Mouse (Mus musculus): Measurements from ENCODE around the gene Rps10. TPM values are rescaled to one million over a fixed set of nuclear protein-coding genes. Genes with fewer than 3 reads are reported as not detected.
A peak's percentile ranks its signal among the peaks of the same experiment; 100 is the strongest.

Rps10 gene
- polyA plus RNA-seq (2015; fragmentation: Nextera tagmentation; extraction: Ambion mirVana): 906 and 924 TPM in 2 replicates

GRCm38 (mm10) chr17:27636132-27637020 is at the start of gene Rps10:
TSS of gene Rps10 (minus strand) at chr17:27636669.
- peak within 1 kb of the TSS; percentile 81 for H3K4me3 ChIP-seq
- H3K9ac ChIP-seq: peak within 1 kb of the TSS; percentile 45; the same call in 1 of the 2 replicates
- H3K27me3 ChIP-seq: no peaks in the 10 kb centered on the region
- peaks cover 43% of the 10 kb centered on the region for H3K4me1 ChIP-seq
- H3K36me3 ChIP-seq: peaks cover 26% of the 10 kb centered on the region
- peak within 1 kb of the TSS; percentile 94 for H3K4me2 ChIP-seq (replicated peaks)
- ATAC-seq (ENCODE audit: low FRiP score, low read depth): no peak
- peak within 1 kb of the TSS; percentile 91 for H3K27ac ChIP-seq
- 43% methylated on average over 18 of the region's 18 CpGs for WGBS
- no peaks in the 10 kb centered on the region for H3K9me3 ChIP-seq

DNA sequence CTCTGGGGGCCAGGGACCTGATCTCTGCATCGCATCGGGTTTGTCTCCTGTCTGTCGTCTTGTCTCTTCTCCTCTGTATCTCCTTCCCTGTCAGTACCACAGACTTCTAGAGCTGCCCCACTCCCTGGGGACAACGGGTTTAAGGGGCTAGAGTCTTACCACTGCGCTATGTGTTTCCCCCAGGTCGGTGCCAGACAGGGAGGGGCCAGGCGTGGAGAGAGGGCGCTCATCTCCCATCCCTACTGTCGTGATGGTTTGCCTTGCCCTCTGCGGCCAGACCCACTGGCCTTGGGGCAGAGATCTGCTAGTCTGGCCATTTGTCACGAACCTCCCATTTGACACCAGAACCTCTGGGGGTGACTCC is 49.1 kb upstream of the Rps10 start:
- Histone ChIP-seq H3K4me3 (peak overlapping the region; percentile 51), H3K9me3 (no peaks in the 10 kb centered on the region), H3K27me3 (peaks cover 59% of the 10 kb centered on the region), H3K4me2 (replicated peaks) (peak overlapping the region; percentile 97), H3K27ac (no peak overlapping the region), H3K36me3 (no peaks in the 10 kb centered on the region), H3K4me1 (peaks cover 15% of the 10 kb centered on the region), H3K9ac (peak overlapping the region; percentile 75)
- ATAC-seq (ENCODE audit: low FRiP score, low read depth): peak; percentile 35; the same call in 1 of the 2 replicates
- WGBS: 4% methylated on average over 11 of the region's 11 CpGs

DNA sequence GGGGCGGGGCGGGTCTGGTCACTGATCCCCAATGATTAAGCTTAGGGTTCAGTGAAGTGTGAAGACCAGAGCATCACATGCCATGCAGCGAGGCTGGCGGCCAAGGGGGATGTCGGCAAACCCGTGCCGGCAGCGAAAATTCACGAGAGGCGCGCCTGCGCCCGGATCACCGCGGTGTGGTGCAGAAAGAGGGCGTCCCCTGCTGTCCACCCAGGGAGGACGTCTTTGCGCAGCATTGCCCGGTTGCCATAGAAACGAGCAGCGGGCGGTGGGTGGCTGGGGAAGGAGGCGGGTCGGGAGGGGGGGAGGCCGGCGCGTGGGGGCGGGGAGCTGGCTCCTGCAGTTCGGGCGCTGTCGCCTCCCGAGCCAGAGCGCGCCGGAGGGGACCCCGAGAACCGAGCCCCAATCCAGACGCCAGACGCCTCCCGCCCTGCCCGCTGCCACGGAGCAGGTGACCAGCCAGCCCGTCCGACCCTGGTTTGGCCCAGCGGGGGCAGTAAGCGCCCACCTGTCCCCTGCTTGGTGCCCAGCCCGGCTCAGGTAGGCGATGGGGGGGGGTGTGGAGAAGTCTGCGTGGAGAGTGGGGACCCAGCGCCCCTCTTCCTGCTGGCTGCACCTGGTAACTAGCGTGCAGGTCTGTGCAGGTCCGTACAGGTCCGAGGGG is 48.5 kb upstream of the Rps10 start:
- H3K27me3 ChIP-seq: peaks cover 59% of the 10 kb centered on the region
- peaks cover 15% of the 10 kb centered on the region for H3K4me1 ChIP-seq
- H3K36me3 ChIP-seq: no peaks in the 10 kb centered on the region
- no peak overlapping the region for H3K27ac ChIP-seq
- WGBS: under 1% methylated on average over 40 of the region's 53 CpGs
- peak overlapping the region; percentile 75 for H3K9ac ChIP-seq
- peak; percentile 66; the same call in 1 of the 2 replicates for ATAC-seq (ENCODE audit: low FRiP score, low read depth)
- H3K9me3 ChIP-seq: no peaks in the 10 kb centered on the region
- H3K4me2 ChIP-seq (replicated peaks): peak overlapping the region; percentile 97
- H3K4me3 ChIP-seq: peak overlapping the region; percentile 51

GRCm38 (mm10) chr17:27678924-27679813 is 42.7 kb upstream of the Rps10 start:
- peaks cover 15% of the 10 kb centered on the region for H3K27me3 ChIP-seq
- no peak overlapping the region for H3K9ac ChIP-seq
- no peak for ATAC-seq (ENCODE audit: low FRiP score, low read depth)
- no peak overlapping the region for H3K4me2 ChIP-seq (replicated peaks)
- H3K36me3 ChIP-seq: no peaks in the 10 kb centered on the region
- H3K4me1 ChIP-seq: peaks cover 3% of the 10 kb centered on the region; the same call in 1 of the 2 replicates
- H3K4me3 ChIP-seq: no peak overlapping the region
- 51% methylated on average over 11 of the region's 11 CpGs for WGBS
- H3K9me3 ChIP-seq: no peaks in the 10 kb centered on the region
- no peak overlapping the region for H3K27ac ChIP-seq

DNA sequence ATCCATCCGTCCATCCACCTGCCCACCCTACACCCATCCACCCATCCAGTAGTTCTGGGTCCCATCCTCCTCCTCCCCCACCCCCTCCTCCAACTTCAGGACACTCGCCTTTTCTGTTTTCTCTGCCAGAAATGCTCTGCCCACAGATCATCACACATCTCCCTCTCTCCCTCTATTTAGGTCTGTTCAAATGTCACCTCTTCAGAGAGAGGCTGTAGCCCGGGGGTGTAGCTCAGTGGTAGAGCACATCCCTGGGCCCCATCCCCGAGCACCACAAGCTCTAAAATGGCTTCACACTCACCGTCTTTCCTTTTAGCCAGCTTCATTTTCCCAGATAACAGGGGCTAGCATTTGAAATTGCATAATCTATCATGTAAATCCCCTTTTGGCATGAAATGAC is 41.3 kb upstream of the Rps10 start:
- no peak overlapping the region for H3K9ac ChIP-seq
- no peak for ATAC-seq (ENCODE audit: low FRiP score, low read depth)
- peaks cover 3% of the 10 kb centered on the region; the same call in 1 of the 2 replicates for H3K4me1 ChIP-seq
- no peaks in the 10 kb centered on the region for H3K9me3 ChIP-seq
- H3K27me3 ChIP-seq: 0 out of 2 replicates have a peak, but pooled peaks cover 3% of the 10 kb centered on the region
- no peak overlapping the region for H3K4me3 ChIP-seq
- 77% methylated on average over 5 of the region's 5 CpGs for WGBS
- H3K36me3 ChIP-seq: no peaks in the 10 kb centered on the region
- no peak overlapping the region for H3K27ac ChIP-seq
- H3K4me2 ChIP-seq (replicated peaks): no peak overlapping the region

DNA sequence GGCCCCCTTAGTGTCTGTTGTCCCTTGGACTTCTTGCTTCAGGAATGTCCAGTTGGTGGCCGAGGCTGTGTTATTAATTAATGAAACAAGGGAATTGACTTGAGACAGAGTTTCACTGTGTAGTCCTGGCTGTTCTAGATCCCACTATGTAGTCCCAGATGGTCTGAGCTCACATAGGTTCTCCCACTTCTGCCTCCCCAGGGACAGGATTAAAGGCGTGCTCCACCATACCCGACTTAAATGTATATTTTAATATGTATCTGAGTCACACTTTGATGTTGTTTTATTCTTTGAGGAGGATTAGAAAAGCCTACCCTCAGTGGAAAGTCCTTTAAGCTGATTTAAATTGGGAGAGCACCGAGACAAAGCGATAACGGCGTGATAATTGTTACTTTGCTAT is 39.8 kb upstream of the Rps10 start:
- Histone ChIP-seq H3K9me3 (no peaks in the 10 kb centered on the region), H3K36me3 (no peaks in the 10 kb centered on the region), H3K27ac (no peak overlapping the region), H3K9ac (no peak overlapping the region), H3K27me3 (no peaks in the 10 kb centered on the region), H3K4me1 (peaks cover 3% of the 10 kb centered on the region; the same call in 1 of the 2 replicates), H3K4me3 (no peak overlapping the region), H3K4me2 (replicated peaks) (no peak overlapping the region)
- no peak for ATAC-seq (ENCODE audit: low FRiP score, low read depth)
- WGBS: 63% methylated on average over 7 of the region's 7 CpGs

- H3K4me3 ChIP-seq: no peak overlapping the region
- no peaks in the 10 kb centered on the region for H3K27me3 ChIP-seq
- peaks cover 3% of the 10 kb centered on the region; the same call in 1 of the 2 replicates for H3K4me1 ChIP-seq
- no peaks in the 10 kb centered on the region for H3K36me3 ChIP-seq
- no peaks in the 10 kb centered on the region for H3K9me3 ChIP-seq
- H3K9ac ChIP-seq: no peak overlapping the region
- H3K27ac ChIP-seq: no peak overlapping the region
- 58% methylated on average over 9 of the region's 9 CpGs for WGBS
- H3K4me2 ChIP-seq (replicated peaks): no peak overlapping the region
- no peak for ATAC-seq (ENCODE audit: low FRiP score, low read depth)
Measured at GRCm38 (mm10) chr17:27675453-27675852, 39.0 kb upstream of the Rps10 start.

- Histone ChIP-seq H3K4me1 (no peaks in the 10 kb centered on the region), H3K9ac (no peak overlapping the region), H3K4me2 (replicated peaks) (no peak overlapping the region), H3K27ac (no peak overlapping the region), H3K4me3 (no peak overlapping the region), H3K9me3 (no peaks in the 10 kb centered on the region), H3K27me3 (no peaks in the 10 kb centered on the region), H3K36me3 (no peaks in the 10 kb centered on the region)
- 88% methylated on average over 7 of the region's 7 CpGs for WGBS
- no peak for ATAC-seq (ENCODE audit: low FRiP score, low read depth)
Measured at GRCm38 (mm10) chr17:27673945-27674344, 37.5 kb upstream of the Rps10 start.

- no peaks in the 10 kb centered on the region for H3K36me3 ChIP-seq
- H3K27ac ChIP-seq: no peak overlapping the region
- H3K4me2 ChIP-seq (replicated peaks): no peak overlapping the region
- no peaks in the 10 kb centered on the region for H3K9me3 ChIP-seq
- no peaks in the 10 kb centered on the region for H3K4me1 ChIP-seq
- WGBS: 83% methylated on average over 6 of the region's 6 CpGs
- H3K9ac ChIP-seq: no peak overlapping the region
- ATAC-seq (ENCODE audit: low FRiP score, low read depth): no peak
- H3K4me3 ChIP-seq: no peak overlapping the region
- H3K27me3 ChIP-seq: no peaks in the 10 kb centered on the region
Measured at GRCm38 (mm10) chr17:27671720-27672119, 35.3 kb upstream of the Rps10 start.

GRCm38 (mm10) chr17:27658767-27659166 is 22.3 kb upstream of the Rps10 start:
- Histone ChIP-seq H3K9ac (no peak overlapping the region), H3K9me3 (no peaks in the 10 kb centered on the region), H3K27ac (no peak overlapping the region), H3K27me3 (peaks cover 36% of the 10 kb centered on the region), H3K4me2 (replicated peaks) (no peak overlapping the region), H3K36me3 (no peaks in the 10 kb centered on the region), H3K4me3 (no peak overlapping the region), H3K4me1 (peaks cover 18% of the 10 kb centered on the region)
- WGBS: 66% methylated on average over 7 of the region's 7 CpGs
- ATAC-seq (ENCODE audit: low FRiP score, low read depth): no peak

DNA sequence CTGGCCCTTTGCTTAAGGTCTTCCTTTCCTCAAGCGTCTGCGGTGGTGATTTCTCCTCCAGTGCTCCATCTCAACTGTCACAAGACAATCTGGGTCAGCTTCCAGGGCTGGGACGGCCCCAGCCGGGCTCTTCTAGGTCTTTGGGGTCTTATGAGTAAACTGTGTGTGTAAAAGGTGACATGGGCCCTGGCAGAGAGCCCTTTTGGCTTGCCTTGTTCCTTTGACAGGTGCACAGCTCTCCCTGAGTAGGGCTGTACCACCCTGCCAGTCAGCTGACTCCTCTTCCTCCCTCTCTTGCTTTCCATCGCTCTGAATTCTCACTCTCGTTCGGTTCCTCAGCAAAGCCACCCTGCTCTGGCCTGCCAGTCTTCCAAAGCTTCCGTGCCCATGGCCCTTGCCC is 20.7 kb upstream of the Rps10 start:
- no peak for ATAC-seq (ENCODE audit: low FRiP score, low read depth)
- H3K27ac ChIP-seq: no peak overlapping the region
- H3K4me3 ChIP-seq: no peak overlapping the region
- WGBS: 77% methylated on average over 8 of the region's 8 CpGs
- peaks cover 18% of the 10 kb centered on the region for H3K4me1 ChIP-seq
- no peaks in the 10 kb centered on the region for H3K36me3 ChIP-seq
- H3K4me2 ChIP-seq (replicated peaks): no peak overlapping the region
- peaks cover 39% of the 10 kb centered on the region for H3K27me3 ChIP-seq
- H3K9ac ChIP-seq: no peak overlapping the region
- no peaks in the 10 kb centered on the region for H3K9me3 ChIP-seq

Measured in limb, embryonic 13.5 days (tissue).